Mouse (Mus musculus) forebrain, embryonic 16.5 days (tissue): Measurements from ENCODE around the gene Dao. TPM values are rescaled to one million over a fixed set of nuclear protein-coding genes. Genes with fewer than 3 reads are reported as not detected.

Source experiments
- ATAC-seq: fragments of 200-750 bp; cut with Nextera tagmentation; 2 replicates; pipeline ENCODE4 v1.8.0; 2017; ENCODE audit warnings: mild to moderate bottlenecking, moderate library complexity
- H3K27ac ChIP-seq: fragments of 300-500 bp; sonication (generic); 2 replicates; pipeline ENCODE4 v1.5.1; 2014; ENCODE audit warnings: low read length, control low read depth
- H3K27me3 ChIP-seq: fragments of 300-500 bp; sonication (generic); replicated peaks from 2 replicates; pipeline ENCODE4 v1.6.1; 2014; ENCODE audit warnings: low read length; ENCODE audit not compliant: control insufficient read depth, insufficient read depth
- H3K36me3 ChIP-seq: fragments of 300-500 bp; sonication (generic); 2 replicates; pipeline ENCODE4 v1.6.1; 2014; ENCODE audit not compliant: control insufficient read depth, insufficient read depth
- H3K4me1 ChIP-seq: fragments of 300-500 bp; sonication (generic); replicated peaks from 2 replicates; pipeline ENCODE4 v1.6.1; 2014; ENCODE audit warnings: low read length; ENCODE audit not compliant: control insufficient read depth, insufficient read depth
- H3K4me2 ChIP-seq: fragments of 300-500 bp; sonication (generic); 2 replicates; pipeline ENCODE4 v1.6.1; 2014; ENCODE audit warnings: mild to moderate bottlenecking, low read length, control low read depth
- H3K4me3 ChIP-seq: fragments of 300-500 bp; sonication (generic); replicated peaks from 2 replicates; pipeline ENCODE4 v1.5.1; 2014; ENCODE audit warnings: mild to moderate bottlenecking, low read length, control low read depth
- H3K9ac ChIP-seq: fragments of 300-500 bp; sonication (generic); replicated peaks from 2 replicates; pipeline ENCODE4 v1.6.1; 2014; ENCODE audit warnings: low read depth, low read length, control low read depth
- H3K9me3 ChIP-seq: fragments of 300-500 bp; sonication (generic); 2 replicates; pipeline ENCODE4 v1.6.1; 2016; ENCODE audit warnings: low read length; ENCODE audit not compliant: control insufficient read depth
- WGBS: fragments of 180-500 bp; shearing (Covaris S2); extraction: QIAGEN DNeasy Blood & Tissue Kit; methylation state at CpG from one replicate; pipeline ENCODE4 v1.1.7; 2014; 5-methylcytosine and 5-hydroxymethylcytosine counted together
- polyA plus RNA-seq: library from polyadenylated mRNA; unstranded; fragments of >200 nt; fragmentation: Nextera tagmentation; extraction: Ambion mirVana; gene quantifications from 2 replicates; pipeline ENCODE4 v1.2.1, GENCODE M21; 2015

Gene Dao
- polyA plus RNA-seq, 1 experiment from 2014 or later: not detected

DNA sequence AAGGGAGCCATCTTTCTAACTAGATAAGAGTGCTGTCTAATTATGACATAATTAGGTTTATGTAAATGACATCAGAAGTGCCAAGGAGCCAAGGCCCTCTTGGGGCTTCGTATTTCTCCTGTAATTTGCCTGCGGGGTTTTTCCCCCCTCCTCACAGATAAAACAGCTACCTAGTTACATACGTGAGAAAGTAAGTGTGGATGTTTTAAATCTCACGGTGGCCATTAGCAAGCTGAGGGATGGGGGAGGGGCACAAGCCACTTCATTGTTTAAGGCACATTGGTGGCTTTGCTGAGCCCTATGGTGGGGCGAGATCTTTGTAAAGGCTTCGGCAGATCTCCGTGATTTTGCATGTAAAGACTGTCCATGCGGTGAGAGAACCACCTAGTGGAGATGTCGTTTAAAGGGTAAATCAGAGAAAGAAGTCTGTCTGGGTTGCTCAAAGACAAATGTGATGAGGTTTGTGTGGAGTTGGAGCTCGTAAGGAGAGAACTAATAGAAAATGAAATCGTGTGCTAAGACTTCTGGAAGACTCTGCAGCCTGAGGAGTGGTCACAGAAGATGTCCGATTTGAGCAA, 45.3 kb downstream of the Dao start:
- H3K4me2 ChIP-seq: no peak overlapping the region
- no peaks in the 10 kb centered on the region for H3K9me3 ChIP-seq
- ATAC-seq: no peak
- WGBS: 52% methylated on average over 12 of the region's 12 CpGs
- no peak overlapping the region for H3K27ac ChIP-seq
- no peak overlapping the region for H3K4me3 ChIP-seq
- H3K4me1 ChIP-seq: no peaks in the 10 kb centered on the region
- no peak overlapping the region for H3K9ac ChIP-seq
- H3K27me3 ChIP-seq: no peaks in the 10 kb centered on the region
- H3K36me3 ChIP-seq: peaks cover 13% of the 10 kb centered on the region

GRCm38 (mm10) chr5:114052246-114052761, 48.8 kb downstream of the Dao start:
- Histone ChIP-seq H3K4me2 (no peak overlapping the region), H3K27me3 (no peaks in the 10 kb centered on the region), H3K4me1 (peaks cover 2% of the 10 kb centered on the region; the same call in 1 of the 2 replicates), H3K4me3 (no peak overlapping the region), H3K9me3 (no peaks in the 10 kb centered on the region), H3K9ac (no peak overlapping the region), H3K36me3 (peaks cover 11% of the 10 kb centered on the region), H3K27ac (no peak overlapping the region)
- ATAC-seq: no peak
- 24% methylated on average over 9 of the region's 9 CpGs for WGBS

- Histone ChIP-seq H3K27ac (no peak overlapping the region), H3K4me2 (no peak overlapping the region), H3K4me3 (no peak overlapping the region), H3K9me3 (no peaks in the 10 kb centered on the region), H3K4me1 (peaks cover 2% of the 10 kb centered on the region; the same call in 1 of the 2 replicates), H3K27me3 (no peaks in the 10 kb centered on the region), H3K36me3 (peaks cover 9% of the 10 kb centered on the region; the same call in 1 of the 2 replicates), H3K9ac (no peak overlapping the region)
- ATAC-seq: no peak
- WGBS: 63% methylated on average over 9 of the region's 9 CpGs
Measured at GRCm38 (mm10) chr5:114057129-114057731, 53.7 kb downstream of the Dao start.

GRCm38 (mm10) chr5:114061675-114062074, 58.2 kb downstream of the Dao start:
- 58% methylated on average over 7 of the region's 7 CpGs for WGBS
- Histone ChIP-seq H3K9ac (no peak overlapping the region), H3K27me3 (no peaks in the 10 kb centered on the region), H3K4me2 (no peak overlapping the region), H3K27ac (no peak overlapping the region), H3K4me3 (no peak overlapping the region), H3K4me1 (peaks cover 5% of the 10 kb centered on the region; the same call in 1 of the 2 replicates), H3K9me3 (no peaks in the 10 kb centered on the region), H3K36me3 (peaks cover 14% of the 10 kb centered on the region; the same call in 1 of the 2 replicates)
- no peak for ATAC-seq

DNA sequence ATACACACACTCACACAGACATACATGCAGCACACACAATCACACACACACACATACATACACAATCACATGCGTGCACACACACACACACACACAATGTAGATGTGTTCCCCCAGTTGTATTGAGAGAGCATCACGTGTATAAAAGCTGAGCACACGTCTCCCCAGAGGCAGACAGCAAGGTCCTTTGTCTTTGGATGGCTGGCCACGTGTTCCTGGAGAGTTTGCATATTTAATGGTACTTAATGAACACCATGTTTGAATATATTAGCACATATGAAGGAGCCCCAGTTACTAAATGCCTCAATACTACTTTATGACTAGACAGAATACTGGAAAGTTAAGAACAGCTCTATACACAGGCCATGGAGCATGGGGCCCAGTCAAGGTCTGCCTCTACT, 60.5 kb downstream of the Dao start:
- Histone ChIP-seq H3K4me3 (no peak overlapping the region), H3K9me3 (no peaks in the 10 kb centered on the region), H3K27ac (no peak overlapping the region; the same call in 1 of the 2 replicates), H3K4me1 (peaks cover 2% of the 10 kb centered on the region; the same call in 1 of the 2 replicates), H3K36me3 (peaks cover 11% of the 10 kb centered on the region; the same call in 1 of the 2 replicates), H3K9ac (no peak overlapping the region), H3K4me2 (no peak overlapping the region), H3K27me3 (no peaks in the 10 kb centered on the region)
- WGBS: 50% methylated on average over 4 of the region's 4 CpGs
- ATAC-seq: peak; percentile 49

GRCm38 (mm10) chr5:114065161-114065560, 61.7 kb downstream of the Dao start, which contains the start of gene Usp30:
Usp30 (plus strand) TSS chr5:114065461.
- no peak within 1 kb of the TSS for H3K9ac ChIP-seq
- H3K4me3 ChIP-seq: no peak within 1 kb of the TSS
- no peak within 1 kb of the TSS for H3K4me2 ChIP-seq
- H3K9me3 ChIP-seq: no peaks in the 10 kb centered on the region
- WGBS: 94% methylated on average over 6 of the region's 6 CpGs
- H3K4me1 ChIP-seq: peaks cover 2% of the 10 kb centered on the region; the same call in 1 of the 2 replicates
- no peaks in the 10 kb centered on the region for H3K27me3 ChIP-seq
- no peak for ATAC-seq
- H3K27ac ChIP-seq: no peak within 1 kb of the TSS
- H3K36me3 ChIP-seq: peaks cover 11% of the 10 kb centered on the region; the same call in 1 of the 2 replicates

GRCm38 (mm10) chr5:114066601-114067000, 63.1 kb downstream of the Dao start:
- WGBS: 49% methylated on average over 6 of the region's 6 CpGs
- peaks cover 11% of the 10 kb centered on the region; the same call in 1 of the 2 replicates for H3K36me3 ChIP-seq
- H3K27ac ChIP-seq: no peak overlapping the region
- H3K27me3 ChIP-seq: no peaks in the 10 kb centered on the region
- ATAC-seq: no peak
- no peak overlapping the region for H3K9ac ChIP-seq
- peaks cover 2% of the 10 kb centered on the region; the same call in 1 of the 2 replicates for H3K4me1 ChIP-seq
- H3K9me3 ChIP-seq: no peaks in the 10 kb centered on the region
- no peak overlapping the region for H3K4me3 ChIP-seq
- no peak overlapping the region for H3K4me2 ChIP-seq

DNA sequence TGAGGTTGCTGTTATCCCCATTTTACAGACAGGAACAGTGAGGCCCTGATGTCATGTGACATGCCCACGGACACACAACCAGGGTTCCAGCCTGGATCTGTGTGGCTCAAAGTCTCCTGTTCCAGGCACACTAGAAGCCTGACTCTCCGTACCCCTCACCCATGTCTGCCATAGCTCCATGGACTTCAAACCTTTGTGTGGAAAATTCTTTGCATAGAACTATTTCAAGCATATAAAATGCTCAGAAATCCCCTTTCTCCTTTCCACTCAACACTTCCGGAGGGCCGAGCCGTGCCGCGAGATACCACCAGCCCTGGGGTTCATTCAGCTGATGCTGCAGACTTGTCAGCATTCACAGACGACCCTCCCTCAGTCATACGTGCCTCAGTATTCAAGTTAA, 64.0 kb downstream of the Dao start:
- Histone ChIP-seq H3K36me3 (peaks cover 11% of the 10 kb centered on the region; the same call in 1 of the 2 replicates), H3K4me3 (no peak overlapping the region), H3K4me2 (no peak overlapping the region), H3K27ac (no peak overlapping the region), H3K9me3 (no peaks in the 10 kb centered on the region), H3K4me1 (peaks cover 2% of the 10 kb centered on the region; the same call in 1 of the 2 replicates), H3K27me3 (no peaks in the 10 kb centered on the region), H3K9ac (no peak overlapping the region)
- 82% methylated on average over 9 of the region's 9 CpGs for WGBS
- no peak for ATAC-seq

DNA sequence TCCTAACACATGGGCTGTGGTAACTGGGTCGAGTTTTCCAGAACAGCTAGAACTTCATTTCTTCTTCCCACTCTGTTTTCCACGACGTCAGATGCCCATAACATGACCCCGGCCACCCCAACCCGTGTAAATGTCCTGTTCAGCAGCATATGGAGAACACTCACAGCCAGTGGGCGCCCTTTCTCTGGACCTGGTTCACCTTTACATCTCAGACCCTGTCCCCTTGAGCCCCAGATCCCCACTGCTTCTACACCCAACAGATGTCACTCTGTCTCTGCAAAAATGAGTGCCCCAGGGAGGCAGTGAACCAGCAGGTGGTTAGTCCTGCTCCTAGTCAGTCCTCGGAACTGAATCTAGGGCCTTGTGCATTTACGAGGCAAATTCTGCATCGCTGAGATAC, 64.5 kb downstream of the Dao start:
- Histone ChIP-seq H3K4me3 (no peak overlapping the region), H3K9ac (no peak overlapping the region), H3K27ac (no peak overlapping the region), H3K36me3 (peaks cover 7% of the 10 kb centered on the region; the same call in 1 of the 2 replicates), H3K9me3 (no peaks in the 10 kb centered on the region), H3K27me3 (no peaks in the 10 kb centered on the region), H3K4me1 (peaks cover 2% of the 10 kb centered on the region; the same call in 1 of the 2 replicates), H3K4me2 (no peak overlapping the region)
- WGBS: 80% methylated on average over 9 of the region's 9 CpGs
- ATAC-seq: no peak
